Mouse (Mus musculus): ENCODE data around the gene Ly6g6f.

DNA sequence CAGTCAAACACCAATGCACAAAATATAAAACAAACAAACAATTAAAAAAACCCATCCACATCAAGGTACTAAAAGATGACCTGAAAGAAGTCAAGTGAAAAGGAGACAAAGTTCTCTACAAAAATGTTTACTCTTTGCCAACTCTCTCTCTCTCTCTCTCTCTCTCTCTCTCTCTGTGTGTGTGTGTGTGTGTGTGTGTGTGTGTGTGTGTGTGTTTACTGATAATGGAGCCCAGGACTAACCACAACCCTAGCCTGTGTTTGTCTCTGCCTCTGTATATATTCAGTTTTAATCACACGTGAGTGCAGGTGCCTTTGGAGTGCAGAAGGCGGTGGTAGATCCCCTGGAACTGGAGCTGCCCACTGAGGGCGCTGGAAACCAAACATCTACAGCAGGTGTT, 28.3 kb downstream of the Ly6g6f start:
- TF ChIP-seq CTCF (IDR thresholded peaks at IDR 0.05 in 2 of 3, conservative IDR thresholded peaks at IDR 0.05 in 1 of 3; ENCODE audit: control insufficient read depth in 1 of 3, insufficient read depth in 1 of 3, low read depth in 2 of 3, low read length in 3 of 3, poor library complexity in 1 of 3, severe bottlenecking in 1 of 3) (no peak), EP300 (IDR thresholded peaks at IDR 0.05; ENCODE audit: low read depth in 1 of 2, low read length in 2 of 2) (peak; percentile 17 to 52; a peak in 2 of 4 replicates), GATA1 (IDR thresholded peaks at IDR 0.05; ENCODE audit: low read depth, low read length) (no peak), ZMIZ1 (IDR thresholded peaks at IDR 0.05; ENCODE audit: low read depth, low read length) (no peak), GABPA (IDR thresholded peaks at IDR 0.05; ENCODE audit: low read depth, low read length) (no peak), MAX (IDR thresholded peaks at IDR 0.05; ENCODE audit: low read length) (no peak), MAFK (IDR thresholded peaks at IDR 0.05; ENCODE audit: borderline replicate concordance, low read depth, low read length) (no peak)
